Mouse (Mus musculus): ENCODE results near the gene Otulin. TPM values are rescaled to one million over a fixed set of nuclear protein-coding genes. Genes with fewer than 3 reads are reported as not detected.

Otulin gene
- total and polyA plus RNA-seq, 3 experiments, result 40.0 to 84.8 (median 80.2) TPM

GRCm38 (mm10) chr15:27598786-27599385 lies 31.6 kb downstream of the Otulin start:
- H3K36me3 ChIP-seq (replicated peaks in 1 of 2; ENCODE audit: control insufficient read depth in 1 of 2, insufficient read depth in 1 of 2, low read length in 1 of 2), result peaks cover 34 to 82% of the 10 kb centered on the region in 2 experiments
- H3K27ac ChIP-seq (ENCODE audit: insufficient read depth, low read depth), result no peak overlapping the region
- TF ChIP-seq E2F4 (IDR thresholded peaks at IDR 0.05; ENCODE audit: insufficient replicate concordance, low read depth, low read length) (no peak), CHD1 (IDR thresholded peaks at IDR 0.05; ENCODE audit: low read depth, low read length) (no peak), ZMIZ1 (IDR thresholded peaks at IDR 0.05; ENCODE audit: low read depth, low read length) (no peak), JUND (conservative IDR thresholded peaks at IDR 0.05; ENCODE audit: low read depth, low read length) (no peak), IRF4 (IDR thresholded peaks at IDR 0.05; ENCODE audit: low read depth, low read length) (no peak), MYC (IDR thresholded peaks at IDR 0.05; ENCODE audit: low read depth, low read length) (no peak), TCF12 (IDR thresholded peaks at IDR 0.05; ENCODE audit: low read depth, low read length) (no peak), NRF1 (IDR thresholded peaks at IDR 0.05; ENCODE audit: low read depth, low read length) (no peak), UBTF (IDR thresholded peaks at IDR 0.05; ENCODE audit: low read depth, low read length) (no peak), MAZ (IDR thresholded peaks at IDR 0.05; ENCODE audit: low read depth, low read length) (no peak), MEF2A (IDR thresholded peaks at IDR 0.05; ENCODE audit: borderline replicate concordance, low read depth, low read length) (no peak), CTCF (conservative IDR thresholded peaks at IDR 0.05 in 1 of 2, IDR thresholded peaks at IDR 0.05 in 1 of 2; ENCODE audit: low read depth in 2 of 2, low read length in 2 of 2) (no peak), CHD2 (IDR thresholded peaks at IDR 0.05; ENCODE audit: low read length) (no peak), ZKSCAN1 (IDR thresholded peaks at IDR 0.05; ENCODE audit: borderline replicate concordance, low read depth, low read length) (no peak), MXI1 (IDR thresholded peaks at IDR 0.05; ENCODE audit: low read depth, low read length) (no peak)
- no peaks in the 10 kb centered on the region for H3K79me2 ChIP-seq (replicated peaks; ENCODE audit: control insufficient read depth, extremely low read depth, insufficient read depth, poor library complexity, severe bottlenecking)
- no peak for DNase-seq (ENCODE audit: extremely low read depth)
- dilution Hi-C loops (cut with MboI; ENCODE audit: extremely low pct_ligation_motif_present, extremely low pct_unique_long_range_greater_than_20kb, low sequenced_read_pairs) (no loop called here), in situ Hi-C loops (cut with MboI; ENCODE audit: low pct_ligation_motif_present, low pct_unique_long_range_greater_than_20kb, low sequenced_read_pairs) (no loop called here)
- H3K9me3 ChIP-seq (replicated peaks; ENCODE audit: low read length), result no peaks in the 10 kb centered on the region
- H3K4me1 ChIP-seq (ENCODE audit: control insufficient read depth in 1 of 2, insufficient read depth in 2 of 2), result peaks cover 11 to 45% of the 10 kb centered on the region in 2 experiments
- H3K4me3 ChIP-seq (replicated peaks in 1 of 3; ENCODE audit: low read depth in 2 of 3, low read length in 2 of 3, poor library complexity in 1 of 3), result no peak overlapping the region
- no peak overlapping the region for H3K9ac ChIP-seq (ENCODE audit: insufficient read depth, low read depth)
- H3K27me3 ChIP-seq (replicated peaks), result no peaks in the 10 kb centered on the region
- no peak overlapping the region for H3K4me2 ChIP-seq (ENCODE audit: insufficient read depth, low read depth, poor library complexity, severe bottlenecking)

- H3K4me2 ChIP-seq (ENCODE audit: insufficient read depth, low read depth, poor library complexity, severe bottlenecking), result no peak overlapping the region
- in situ Hi-C loops (cut with MboI; ENCODE audit: low pct_ligation_motif_present, low pct_unique_long_range_greater_than_20kb, low sequenced_read_pairs), result no loop called here
Measured at GRCm38 (mm10) chr15:27597516-27597915, 33.0 kb downstream of the Otulin start.

More at GRCm38 (mm10) chr15:27597516-27597915, 33.0 kb downstream of the Otulin start:
- Histone ChIP-seq H3K79me2 (replicated peaks; ENCODE audit: control insufficient read depth, extremely low read depth, insufficient read depth, poor library complexity, severe bottlenecking) (no peaks in the 10 kb centered on the region), H3K9me3 (replicated peaks; ENCODE audit: low read length) (no peaks in the 10 kb centered on the region), H3K36me3 (replicated peaks in 1 of 2; ENCODE audit: control insufficient read depth in 1 of 2, insufficient read depth in 1 of 2, low read length in 1 of 2) (peaks cover 41 to 84% of the 10 kb centered on the region in 2 experiments), H3K27ac (ENCODE audit: insufficient read depth, low read depth) (peak overlapping the region; percentile 60; the same call in 1 of the 2 replicates), H3K27me3 (replicated peaks) (no peaks in the 10 kb centered on the region), H3K4me1 (ENCODE audit: control insufficient read depth in 1 of 2, insufficient read depth in 2 of 2) (peaks cover 15 to 55% of the 10 kb centered on the region in 2 experiments), H3K9ac (ENCODE audit: insufficient read depth, low read depth) (no peak overlapping the region), H3K4me3 (replicated peaks in 1 of 3; ENCODE audit: low read depth in 2 of 3, low read length in 2 of 3, poor library complexity in 1 of 3) (no peak overlapping the region)
- no peak for DNase-seq (ENCODE audit: extremely low read depth)
- no peak for TF ChIP-seq MXI1 (IDR thresholded peaks at IDR 0.05; ENCODE audit: low read depth, low read length)
- no peak for TF ChIP-seq CTCF (conservative IDR thresholded peaks at IDR 0.05 in 1 of 2, IDR thresholded peaks at IDR 0.05 in 1 of 2; ENCODE audit: low read depth in 2 of 2, low read length in 2 of 2)
- TF ChIP-seq NRF1 (IDR thresholded peaks at IDR 0.05; ENCODE audit: low read depth, low read length), result no peak
- no peak for TF ChIP-seq ZC3H11A (IDR thresholded peaks at IDR 0.05; ENCODE audit: low read depth, low read length)
- TF ChIP-seq CHD2 (IDR thresholded peaks at IDR 0.05; ENCODE audit: low read length), result no peak
- no peak for TF ChIP-seq MAZ (IDR thresholded peaks at IDR 0.05; ENCODE audit: low read depth, low read length)
- no peak for TF ChIP-seq KAT2A (IDR thresholded peaks at IDR 0.05; ENCODE audit: insufficient replicate concordance, low read length)
- no peak for TF ChIP-seq RAD21 (IDR thresholded peaks at IDR 0.05; ENCODE audit: low read depth, low read length)
- no peak for TF ChIP-seq JUND (conservative IDR thresholded peaks at IDR 0.05; ENCODE audit: low read depth, low read length)
- TF ChIP-seq IRF4 (IDR thresholded peaks at IDR 0.05; ENCODE audit: low read depth, low read length), result no peak
- no peak for TF ChIP-seq ZMIZ1 (IDR thresholded peaks at IDR 0.05; ENCODE audit: low read depth, low read length)
- TF ChIP-seq EP300 (IDR thresholded peaks at IDR 0.05; ENCODE audit: low read length), result no peak
- TF ChIP-seq UBTF (IDR thresholded peaks at IDR 0.05; ENCODE audit: low read depth, low read length), result no peak
- no peak for TF ChIP-seq SMC3 (IDR thresholded peaks at IDR 0.05; ENCODE audit: low read depth, low read length)
- no peak for TF ChIP-seq NELFE (IDR thresholded peaks at IDR 0.05; ENCODE audit: low read depth, low read length)
- no peak for TF ChIP-seq POLR2AphosphoS2 (IDR thresholded peaks at IDR 0.05; ENCODE audit: low read depth, low read length)
- no peak for TF ChIP-seq GABPA (IDR thresholded peaks at IDR 0.05; ENCODE audit: insufficient replicate concordance, low read depth, low read length)
- no peak for TF ChIP-seq ETS1 (conservative IDR thresholded peaks at IDR 0.05; ENCODE audit: low read depth, low read length)
- TF ChIP-seq MEF2A (IDR thresholded peaks at IDR 0.05; ENCODE audit: borderline replicate concordance, low read depth, low read length), result no peak
- TF ChIP-seq JUN (IDR thresholded peaks at IDR 0.05; ENCODE audit: insufficient read depth, low read depth, low read length), result no peak
- dilution Hi-C loops (cut with MboI; ENCODE audit: extremely low pct_ligation_motif_present, extremely low pct_unique_long_range_greater_than_20kb, low sequenced_read_pairs), result no loop called here
